Mouse (Mus musculus) midbrain, embryonic 13.5 days (tissue): Measurements from ENCODE around the gene Acaca. TPM values are rescaled to one million over a fixed set of nuclear protein-coding genes. Genes with fewer than 3 reads are reported as not detected.
"Not testable (repeated sequence)": the region's sequence is repeated elsewhere in the genome, so short reads cannot be mapped to it uniquely, and the experiment has no call there.

Source experiments
- ATAC-seq: fragments of 200-750 bp; cut with Nextera tagmentation; 2 replicates; pipeline ENCODE4 v1.8.0; 2017; ENCODE audit warnings: mild to moderate bottlenecking, moderate TSS enrichment, moderate library complexity
- H3K27ac ChIP-seq: fragments of 300-500 bp; sonication (generic); 2 replicates; pipeline ENCODE4 v1.5.1; 2015; ENCODE audit warnings: inconsistent platforms, mild to moderate bottlenecking, moderate library complexity
- H3K27me3 ChIP-seq: fragments of 300-500 bp; sonication (generic); 2 replicates; pipeline ENCODE4 v1.6.1; 2015; ENCODE audit warnings: mild to moderate bottlenecking, inconsistent platforms
- H3K36me3 ChIP-seq: fragments of 300-500 bp; sonication (generic); 2 replicates; pipeline ENCODE4 v1.6.1; 2015; ENCODE audit warnings: mild to moderate bottlenecking, inconsistent platforms
- H3K4me1 ChIP-seq: fragments of 300-500 bp; sonication (generic); replicated peaks from 2 replicates; pipeline ENCODE4 v1.6.1; 2015; ENCODE audit warnings: inconsistent platforms
- H3K4me2 ChIP-seq: fragments of 300-500 bp; sonication (generic); replicated peaks from 2 replicates; pipeline ENCODE4 v1.6.1; 2015; ENCODE audit warnings: moderate library complexity, mild to moderate bottlenecking, inconsistent platforms
- H3K4me3 ChIP-seq: fragments of 300-500 bp; sonication (generic); replicated peaks from 2 replicates; pipeline ENCODE4 v1.5.1; 2015; ENCODE audit warnings: mild to moderate bottlenecking, inconsistent platforms
- H3K9ac ChIP-seq: fragments of 300-500 bp; sonication (generic); replicated peaks from 2 replicates; pipeline ENCODE4 v1.6.1; 2015; ENCODE audit warnings: mild to moderate bottlenecking, inconsistent platforms
- H3K9me3 ChIP-seq: fragments of 300-500 bp; sonication (generic); 2 replicates; pipeline ENCODE4 v1.6.1; 2016; ENCODE audit warnings: mild to moderate bottlenecking, inconsistent platforms
- WGBS: fragments of 180-500 bp; shearing (Covaris S2); methylation state at CpG from one replicate; pipeline ENCODE4 v1.1.7; 2015; 5-methylcytosine and 5-hydroxymethylcytosine counted together
- polyA plus RNA-seq: library from polyadenylated mRNA; unstranded; fragments of >200 nt; fragmentation: Nextera tagmentation; extraction: Ambion mirVana; gene quantifications from 2 replicates; pipeline ENCODE4 v1.2.1, GENCODE M21; 2015

Acaca gene
- polyA plus RNA-seq, 1 experiment from 2014 or later, result 28.3 TPM

DNA sequence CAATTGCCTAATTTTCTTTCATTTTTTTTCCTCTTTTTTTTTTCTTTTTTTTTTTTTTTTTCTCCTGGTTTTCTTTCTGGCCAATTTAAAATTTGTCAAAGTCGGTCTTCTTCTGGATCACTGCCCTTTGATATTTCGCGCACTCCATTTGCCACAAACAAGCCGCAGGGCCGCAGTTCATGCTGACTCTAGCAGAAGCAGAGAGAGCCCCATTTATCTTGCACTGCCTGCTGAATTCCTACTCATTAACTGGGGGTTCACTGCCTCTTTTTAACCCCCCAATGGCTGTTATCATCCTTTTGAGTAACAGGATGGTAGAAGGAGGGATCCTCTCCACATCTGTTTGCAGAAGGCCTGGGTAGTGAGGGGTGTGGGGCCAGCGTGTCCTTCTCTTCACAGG lies 254.4 kb downstream of the Acaca start:
- WGBS, result 65% methylated on average over 6 of the region's 6 CpGs

DNA sequence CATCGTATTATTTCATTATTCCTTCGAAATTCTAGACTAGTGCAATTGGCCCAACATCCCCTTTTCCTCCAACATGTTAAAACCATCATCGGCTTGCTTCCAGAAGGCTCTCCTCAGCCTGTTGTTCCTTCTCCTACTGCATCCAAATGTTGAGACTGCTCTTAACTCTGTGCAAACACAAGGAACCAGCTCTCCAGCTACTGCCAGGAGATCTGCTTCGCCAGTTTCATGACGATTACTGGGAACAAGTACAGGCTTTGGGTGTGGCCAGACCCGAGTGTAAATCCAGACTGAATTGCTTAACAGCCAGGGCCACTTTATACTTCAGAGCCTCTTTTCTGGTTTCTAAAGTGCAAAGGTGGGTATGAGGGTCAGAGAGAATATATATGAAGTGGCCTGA lies 259.9 kb downstream of the Acaca start:
- 83% methylated on average over 6 of the region's 6 CpGs for WGBS
- H3K36me3 ChIP-seq, result peaks cover 31% of the 10 kb centered on the region
- H3K4me3 ChIP-seq, result no peak overlapping the region
- no peaks in the 10 kb centered on the region for H3K27me3 ChIP-seq
- no peaks in the 10 kb centered on the region for H3K9me3 ChIP-seq
- no peak overlapping the region for H3K4me2 ChIP-seq
- H3K9ac ChIP-seq, result no peak overlapping the region
- ATAC-seq, result no peak
- H3K27ac ChIP-seq, result no peak overlapping the region
- peaks cover 23% of the 10 kb centered on the region for H3K4me1 ChIP-seq

More for the DNA sequence above, 254.4 kb downstream of the Acaca start:
- no peak for ATAC-seq
- Histone ChIP-seq H3K4me2 (no peak overlapping the region), H3K4me1 (peaks cover 29% of the 10 kb centered on the region), H3K9me3 (no peaks in the 10 kb centered on the region), H3K27me3 (no peaks in the 10 kb centered on the region), H3K9ac (no peak overlapping the region), H3K27ac (0 out of 2 replicates have a peak overlapping the region, but pooled peaks have one; percentile 0), H3K36me3 (peaks cover 10% of the 10 kb centered on the region; the same call in 1 of the 2 replicates), H3K4me3 (no peak overlapping the region)

DNA sequence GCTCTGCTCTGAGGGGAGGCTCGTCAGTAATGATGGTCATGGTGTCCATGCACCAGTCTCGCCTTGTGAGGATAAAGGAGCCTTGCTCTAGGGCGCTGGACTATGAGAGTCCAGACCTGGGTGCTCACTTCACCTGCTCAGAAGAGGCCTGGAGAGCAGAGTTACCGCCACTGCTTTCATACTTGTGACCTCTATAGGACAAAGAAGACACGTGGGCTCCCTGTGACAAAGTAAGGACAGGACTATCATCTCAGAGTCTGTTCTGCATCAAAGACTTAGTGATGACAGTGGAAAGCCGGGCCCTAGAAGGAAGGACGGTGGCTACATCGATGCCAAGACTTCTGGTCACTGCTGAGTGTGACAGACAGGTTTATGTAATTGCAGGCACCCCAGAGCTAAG lies 261.7 kb downstream of the Acaca start:
- WGBS, result 89% methylated on average over 8 of the region's 8 CpGs
- no peak for ATAC-seq

DNA sequence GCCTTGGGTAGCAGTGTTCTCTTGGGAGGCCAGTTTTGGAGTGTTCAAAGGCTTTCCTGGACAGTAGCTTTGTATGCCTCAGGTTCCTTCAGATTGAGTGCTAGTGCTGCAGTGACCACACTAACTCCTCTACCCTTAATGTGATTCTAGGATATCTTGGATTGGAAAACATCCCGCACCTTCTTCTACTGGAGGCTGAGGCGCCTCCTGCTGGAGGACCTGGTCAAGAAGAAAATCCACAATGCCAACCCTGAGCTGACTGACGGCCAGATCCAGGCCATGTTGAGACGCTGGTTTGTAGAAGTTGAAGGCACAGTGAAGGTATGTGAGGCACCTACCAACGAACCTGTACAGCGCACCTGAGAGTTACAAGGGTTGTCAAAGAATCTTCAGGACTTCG lies 262.6 kb downstream of the Acaca start:
- 76% methylated on average over 7 of the region's 7 CpGs for WGBS

More for the DNA sequence above, 261.7 kb downstream of the Acaca start:
- Histone ChIP-seq H3K9me3 (no peaks in the 10 kb centered on the region), H3K4me1 (peaks cover 28% of the 10 kb centered on the region), H3K9ac (no peak overlapping the region), H3K36me3 (peaks cover 30% of the 10 kb centered on the region), H3K4me3 (no peak overlapping the region), H3K4me2 (no peak overlapping the region), H3K27me3 (no peaks in the 10 kb centered on the region), H3K27ac (no peak overlapping the region)

DNA sequence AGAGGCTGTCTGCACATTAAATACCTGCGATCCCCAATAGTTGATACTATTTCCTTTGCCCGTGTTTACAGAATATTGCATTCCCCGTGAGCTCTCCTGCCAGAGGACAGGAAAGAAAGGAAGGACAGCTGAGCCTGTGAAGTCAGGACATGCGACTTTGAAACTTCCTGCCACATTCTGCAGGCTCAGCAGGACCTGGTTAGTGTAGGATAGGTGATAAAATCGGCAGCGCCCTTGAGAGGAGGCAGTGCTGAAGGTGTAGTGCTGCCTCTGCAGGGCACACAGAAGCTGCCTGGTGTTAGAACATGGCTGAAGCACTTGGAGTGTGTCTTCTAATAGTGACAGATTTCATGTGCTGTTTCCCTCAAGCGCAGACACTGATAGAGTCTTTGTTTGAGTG lies 264.1 kb downstream of the Acaca start:
- H3K27ac ChIP-seq, result no peak overlapping the region; the same call in 1 of the 2 replicates

More for the DNA sequence above, 262.6 kb downstream of the Acaca start:
- H3K27me3 ChIP-seq, H3K4me3 ChIP-seq, H3K4me2 ChIP-seq, ATAC-seq, H3K9me3 ChIP-seq, H3K9ac ChIP-seq, H3K27ac ChIP-seq: not testable (repeated sequence)
- Histone ChIP-seq H3K36me3 (peaks cover 30% of the 10 kb centered on the region), H3K4me1 (peaks cover 31% of the 10 kb centered on the region)

DNA sequence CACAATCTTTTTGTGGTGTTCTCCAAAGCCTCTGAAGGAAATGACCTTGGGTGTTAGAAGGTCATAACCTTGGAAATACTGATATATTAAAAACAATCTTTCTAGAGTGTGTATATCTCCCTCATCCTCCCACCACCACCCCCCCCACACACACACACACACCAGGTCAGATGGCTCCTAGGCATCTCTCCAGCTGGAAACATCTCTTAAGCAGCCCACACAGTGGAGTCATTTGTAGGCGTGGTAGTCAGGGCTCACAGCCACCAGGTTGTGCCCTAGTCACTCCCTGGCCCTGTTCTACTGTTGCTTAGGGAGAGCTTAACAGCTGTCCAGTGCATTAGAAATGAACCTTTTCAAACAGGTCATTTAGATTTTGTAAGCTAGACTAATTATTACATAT lies 265.5 kb downstream of the Acaca start:
- Histone ChIP-seq H3K36me3 (peaks cover 45% of the 10 kb centered on the region), H3K27ac (0 out of 2 replicates have a peak overlapping the region, but pooled peaks have one; percentile 28), H3K4me2 (no peak overlapping the region), H3K4me3 (no peak overlapping the region), H3K9ac (no peak overlapping the region), H3K27me3 (no peaks in the 10 kb centered on the region), H3K4me1 (peaks cover 14% of the 10 kb centered on the region), H3K9me3 (no peaks in the 10 kb centered on the region)
- ATAC-seq, result no peak
- 65% methylated on average over 1 of the region's 1 CpGs for WGBS

More for the DNA sequence above, 264.1 kb downstream of the Acaca start:
- no peak overlapping the region for H3K4me3 ChIP-seq
- peaks cover 40% of the 10 kb centered on the region for H3K36me3 ChIP-seq
- H3K27me3 ChIP-seq, result no peaks in the 10 kb centered on the region
- no peaks in the 10 kb centered on the region for H3K9me3 ChIP-seq
- 87% methylated on average over 7 of the region's 7 CpGs for WGBS
- no peak overlapping the region for H3K4me2 ChIP-seq
- peaks cover 22% of the 10 kb centered on the region for H3K4me1 ChIP-seq
- no peak for ATAC-seq
- no peak overlapping the region for H3K9ac ChIP-seq

DNA sequence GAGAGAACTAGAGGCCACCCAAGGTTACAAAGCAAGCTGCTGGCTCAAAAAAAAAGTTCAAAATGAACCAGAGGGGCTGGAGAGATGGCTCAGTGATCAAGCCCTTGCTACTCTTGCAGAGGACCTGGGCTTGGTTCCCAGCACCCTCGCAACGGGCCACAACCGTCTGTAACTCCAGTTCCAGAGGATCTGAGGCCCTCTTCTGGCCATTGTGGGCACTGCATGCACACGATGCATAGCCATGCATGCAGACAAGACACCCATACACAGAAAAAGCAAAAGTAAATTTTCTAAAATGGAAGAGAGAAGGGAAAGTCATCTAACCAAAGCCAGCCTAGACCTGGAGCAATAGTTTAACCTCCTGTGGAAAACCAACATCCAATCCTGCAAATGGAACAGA lies 277.3 kb downstream of the Acaca start:
- no peak overlapping the region for H3K9ac ChIP-seq
- H3K27me3 ChIP-seq, result no peaks in the 10 kb centered on the region
- no peak overlapping the region for H3K4me3 ChIP-seq
- ATAC-seq, result no peak
- H3K4me2 ChIP-seq, result no peak overlapping the region
- WGBS, result 95% methylated on average over 4 of the region's 4 CpGs
- no peaks in the 10 kb centered on the region for H3K9me3 ChIP-seq
- no peak overlapping the region for H3K27ac ChIP-seq
- peaks cover 30% of the 10 kb centered on the region for H3K4me1 ChIP-seq
- 0 out of 2 replicates have a peak, but pooled peaks cover 3% of the 10 kb centered on the region for H3K36me3 ChIP-seq

DNA sequence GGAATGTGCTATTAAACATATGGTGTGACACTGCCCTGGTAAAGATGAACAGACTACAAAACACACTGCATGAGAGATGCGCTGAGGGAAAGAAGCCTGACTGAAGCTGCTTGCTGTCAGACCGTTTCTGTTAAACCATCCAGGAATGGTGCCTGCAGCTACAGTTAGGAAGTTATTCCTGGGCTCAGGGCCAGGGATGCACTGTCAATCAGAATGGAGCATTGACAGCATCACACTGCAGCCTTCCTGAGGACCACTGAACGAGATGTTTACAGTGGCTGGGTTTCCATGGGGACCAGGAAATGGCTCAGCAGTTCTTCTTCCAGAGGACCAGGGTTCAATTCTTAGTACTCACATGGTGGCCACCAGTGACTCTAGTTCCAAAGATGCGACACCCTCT lies 280.9 kb downstream of the Acaca start:
- H3K36me3 ChIP-seq, result no peaks in the 10 kb centered on the region
- no peak overlapping the region for H3K9ac ChIP-seq
- H3K4me2 ChIP-seq, result no peak overlapping the region
- no peak for ATAC-seq
- H3K9me3 ChIP-seq, result no peaks in the 10 kb centered on the region
- no peak overlapping the region for H3K4me3 ChIP-seq
- no peaks in the 10 kb centered on the region for H3K27me3 ChIP-seq
- peaks cover 39% of the 10 kb centered on the region for H3K4me1 ChIP-seq
- H3K27ac ChIP-seq, result 0 out of 2 replicates have a peak overlapping the region, but pooled peaks have one; percentile 25
- 60% methylated on average over 4 of the region's 4 CpGs for WGBS

DNA sequence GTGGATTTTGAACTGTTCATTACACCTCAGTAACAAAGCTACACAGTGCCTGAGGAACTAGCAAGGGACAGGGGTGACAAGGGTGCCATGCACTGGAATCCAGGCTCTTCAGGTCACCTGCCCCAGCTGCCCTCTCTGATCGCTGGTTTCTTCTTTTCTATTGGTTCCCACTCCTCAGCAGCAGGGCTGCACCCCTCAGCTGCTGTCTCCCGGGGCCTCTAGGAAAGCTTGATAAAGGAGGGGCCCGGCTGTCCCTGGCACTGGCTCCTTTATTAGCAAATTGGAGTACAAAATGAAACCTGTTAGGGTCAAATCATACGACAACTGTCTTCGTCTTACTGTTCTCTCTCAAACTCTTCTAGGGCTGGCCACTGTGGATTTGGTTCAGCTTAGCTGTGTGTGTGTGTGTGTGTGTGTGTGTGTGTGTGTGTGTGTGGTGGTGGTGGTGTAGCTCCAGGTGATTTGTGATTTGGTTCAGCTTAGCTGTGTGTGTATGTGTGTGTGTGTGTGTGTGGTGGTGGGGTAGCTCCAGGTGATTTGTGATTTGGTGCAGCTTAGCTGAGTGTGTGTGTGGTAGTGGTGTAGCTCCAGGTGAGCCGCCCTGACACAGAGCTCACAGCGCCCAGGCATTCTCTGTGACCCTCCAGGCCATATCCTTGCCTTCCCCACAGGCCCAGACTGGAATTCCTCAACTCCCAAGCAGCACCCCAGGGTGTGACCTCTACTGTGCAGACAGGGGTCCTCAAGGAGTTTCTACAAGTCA lies 281.6 kb downstream of the Acaca start:
- ATAC-seq, result peak; percentile 35; the same call in 1 of the 2 replicates
- no peaks in the 10 kb centered on the region for H3K27me3 ChIP-seq
- 62% methylated on average over 7 of the region's 7 CpGs for WGBS
- H3K9me3 ChIP-seq, result no peaks in the 10 kb centered on the region
- no peak overlapping the region for H3K4me3 ChIP-seq
- peaks cover 39% of the 10 kb centered on the region for H3K4me1 ChIP-seq
- no peaks in the 10 kb centered on the region for H3K36me3 ChIP-seq
- H3K4me2 ChIP-seq, result no peak overlapping the region
- H3K27ac ChIP-seq, result peak overlapping the region; percentile 15
- H3K9ac ChIP-seq, result no peak overlapping the region

DNA sequence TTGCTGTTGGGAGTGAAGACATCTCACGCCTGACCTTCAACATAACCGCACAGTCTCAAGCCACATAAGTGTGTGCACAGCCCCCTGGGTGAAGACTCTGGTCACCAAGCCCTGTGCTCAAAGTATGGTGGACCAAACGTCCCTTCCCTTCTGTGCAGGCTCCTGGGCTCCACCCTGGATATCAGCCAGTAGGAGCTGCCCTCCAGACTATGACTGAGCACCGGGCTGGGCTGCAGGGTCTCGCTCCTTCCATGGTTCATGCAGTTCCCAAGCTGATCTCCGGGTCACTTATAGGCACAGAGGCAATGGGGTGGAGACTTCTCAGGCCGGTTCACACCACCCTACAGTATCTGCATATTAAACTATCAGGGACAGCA lies 282.2 kb downstream of the Acaca start:
- WGBS, result 74% methylated on average over 7 of the region's 7 CpGs
- H3K36me3 ChIP-seq, result no peaks in the 10 kb centered on the region
- H3K4me2 ChIP-seq, result no peak overlapping the region
- peak overlapping the region; percentile 15 for H3K27ac ChIP-seq
- no peaks in the 10 kb centered on the region for H3K27me3 ChIP-seq
- H3K4me3 ChIP-seq, result no peak overlapping the region
- H3K4me1 ChIP-seq, result peaks cover 39% of the 10 kb centered on the region
- H3K9ac ChIP-seq, result no peak overlapping the region
- H3K9me3 ChIP-seq, result no peaks in the 10 kb centered on the region
- peak; percentile 22; the same call in 1 of the 2 replicates for ATAC-seq

DNA sequence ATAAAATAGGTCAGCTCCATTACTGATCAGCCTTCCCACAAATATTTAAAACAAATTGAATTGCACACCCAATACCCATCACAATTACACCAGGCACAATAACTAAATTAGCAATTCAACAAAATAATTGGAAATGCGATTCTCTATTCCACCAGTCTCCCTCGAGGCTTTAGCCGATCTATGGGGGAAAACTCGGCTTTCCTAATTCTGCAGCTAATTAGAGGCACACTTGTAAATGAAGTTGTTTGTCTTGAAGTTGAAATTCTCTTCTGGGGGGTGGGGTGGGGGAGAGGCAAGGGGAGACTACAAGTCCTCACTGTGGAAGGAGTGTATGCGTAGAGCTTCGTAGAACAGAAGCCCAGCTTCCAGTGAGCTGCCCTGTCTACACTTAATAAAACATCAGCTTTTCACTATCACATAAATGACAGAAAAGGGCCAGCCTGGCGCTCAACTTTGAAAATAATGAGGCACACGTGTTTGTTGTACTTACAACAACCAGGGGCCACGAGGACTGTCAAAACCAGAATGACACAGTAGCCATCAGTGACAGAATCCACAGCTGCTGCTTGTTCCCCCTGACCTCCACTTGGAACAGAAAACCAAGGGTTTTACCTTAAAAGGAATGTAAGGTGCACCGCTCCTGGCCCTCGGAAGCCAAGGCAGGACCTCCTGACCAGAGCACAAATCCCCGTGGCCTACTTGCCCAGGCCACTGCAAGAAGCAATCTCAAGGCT lies 282.9 kb downstream of the Acaca start:
- Histone ChIP-seq H3K27me3 (no peaks in the 10 kb centered on the region), H3K4me3 (no peak overlapping the region), H3K36me3 (no peaks in the 10 kb centered on the region), H3K4me2 (no peak overlapping the region), H3K9ac (no peak overlapping the region), H3K27ac (peak overlapping the region; percentile 37), H3K4me1 (peaks cover 39% of the 10 kb centered on the region), H3K9me3 (no peaks in the 10 kb centered on the region)
- no peak for ATAC-seq
- WGBS, result 52% methylated on average over 12 of the region's 12 CpGs

DNA sequence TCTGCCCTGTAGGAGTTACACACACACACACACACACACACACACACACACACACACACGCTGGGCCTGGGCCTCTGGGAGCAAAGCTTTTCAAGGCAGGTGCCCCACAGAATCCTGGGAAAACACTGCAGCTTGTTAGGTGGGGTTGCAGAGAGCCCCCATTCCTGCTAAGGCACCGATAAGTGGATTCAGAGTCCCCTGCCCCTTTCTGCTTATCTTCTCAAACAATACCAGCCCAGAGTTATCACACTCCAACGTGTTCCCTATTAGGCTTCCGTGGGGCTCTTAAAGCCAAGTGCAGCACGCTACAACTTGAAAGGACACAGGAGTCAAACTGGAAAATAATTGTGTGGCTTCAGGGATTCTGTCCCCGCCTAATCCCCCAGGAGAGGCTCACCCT lies 283.6 kb downstream of the Acaca start:
- no peak overlapping the region for H3K4me3 ChIP-seq
- H3K36me3 ChIP-seq, result no peaks in the 10 kb centered on the region
- H3K4me1 ChIP-seq, result peaks cover 39% of the 10 kb centered on the region
- no peaks in the 10 kb centered on the region for H3K9me3 ChIP-seq
- WGBS, result 30% methylated on average over 6 of the region's 6 CpGs
- peak overlapping the region; percentile 37; the same call in 1 of the 2 replicates for H3K27ac ChIP-seq
- no peak overlapping the region for H3K9ac ChIP-seq
- no peak overlapping the region for H3K4me2 ChIP-seq
- H3K27me3 ChIP-seq, result no peaks in the 10 kb centered on the region
- ATAC-seq, result 0 out of 2 replicates have a peak, but pooled peaks have one; percentile 31
